Mouse (Mus musculus) G1E (cell line): Measurements from ENCODE around the gene Hopx.

Source experiments
- CTCF ChIP-seq: IDR thresholded peaks from 2 replicates; pipeline ENCODE4 v1.5.1; 2012; ENCODE audit warnings: low read depth, low read length, inconsistent platforms, mixed read lengths
- GATA1 ChIP-seq: IDR thresholded peaks from 2 replicates; pipeline ENCODE4 v1.6.1; 2012; ENCODE audit warnings: borderline replicate concordance, low read length, inconsistent platforms, mixed read lengths
- GATA2 ChIP-seq: IDR thresholded peaks from 2 replicates; pipeline ENCODE4 v1.6.1; 2012; ENCODE audit warnings: low read depth, low read length, inconsistent platforms, borderline replicate concordance
- TAL1 ChIP-seq: conservative IDR thresholded peaks from 2 replicates; pipeline ENCODE4 v1.6.1; 2012; ENCODE audit warnings: low read depth, low read length, inconsistent platforms, mixed read lengths

DNA sequence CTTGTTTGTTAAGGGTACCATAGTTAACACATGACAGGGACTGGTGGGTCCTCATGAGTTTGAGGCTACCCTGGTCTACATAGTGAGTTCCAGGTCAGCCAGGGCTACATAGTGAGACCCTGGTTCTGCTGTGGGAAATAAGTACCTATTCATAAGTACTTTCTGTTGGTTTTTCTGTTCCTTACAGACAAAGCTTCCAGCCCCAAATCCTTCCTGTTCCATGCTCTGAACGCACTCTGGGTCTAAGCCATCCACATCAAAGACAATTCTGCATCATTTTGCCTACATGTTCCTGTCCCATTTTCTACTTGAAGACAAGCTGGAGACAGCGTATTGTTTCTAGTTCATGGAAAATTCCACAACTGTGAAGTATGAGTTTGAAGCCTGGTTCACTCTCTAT is 20.0 kb upstream of the Hopx start:
- TF ChIP-seq CTCF (no peak), GATA1 (no peak), TAL1 (no peak), GATA2 (no peak)
